Mouse (Mus musculus): ENCODE measurements around the gene Nedd9. TPM values are rescaled to one million over a fixed set of nuclear protein-coding genes. Genes with fewer than 3 reads are reported as not detected.

The Nedd9 gene
- polyA plus RNA-seq, 1 experiment from 2014 or later = 77.6 TPM

DNA sequence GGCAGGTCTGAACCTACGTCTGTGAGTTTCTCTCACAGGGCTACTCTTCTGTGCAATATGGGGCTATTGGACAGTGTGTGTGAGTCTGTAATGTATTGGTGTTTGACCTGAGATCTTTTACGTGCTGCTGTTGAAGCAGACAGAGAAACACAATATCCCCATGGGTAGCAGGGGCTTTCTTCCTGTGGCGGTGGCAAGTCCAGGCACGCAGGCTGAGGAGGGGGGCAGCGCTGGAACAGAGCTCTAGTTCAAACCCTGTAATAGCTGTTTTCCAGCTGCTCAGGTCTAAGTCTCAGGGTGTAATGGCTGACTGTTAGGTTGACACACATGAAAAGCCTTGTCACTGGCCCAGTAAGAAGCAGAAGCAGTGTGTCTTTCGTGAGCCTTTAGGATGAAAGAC is 36.3 kb downstream of the Nedd9 start:
- no peaks in the 10 kb centered on the region for H3K9me3 ChIP-seq (ENCODE audit: control insufficient read depth, low read length)
- WGBS = 65% methylated on average over 6 of the region's 6 CpGs
- no peaks in the 10 kb centered on the region for H3K36me3 ChIP-seq (ENCODE audit: control insufficient read depth, insufficient read depth, low read length)
- no peak overlapping the region for H3K4me3 ChIP-seq (ENCODE audit: low read length)
- H3K4me1 ChIP-seq (replicated peaks; ENCODE audit: control insufficient read depth, insufficient read depth, low read length) = peaks cover 10% of the 10 kb centered on the region
- H3K9ac ChIP-seq (ENCODE audit: low read length) = no peak overlapping the region
- no peak overlapping the region for H3K27ac ChIP-seq (ENCODE audit: low read length)
- no peak for ATAC-seq (ENCODE audit: low read depth)
- no peak overlapping the region for H3K4me2 ChIP-seq (ENCODE audit: low read depth, low read length)
- no peaks in the 10 kb centered on the region for H3K27me3 ChIP-seq (ENCODE audit: control insufficient read depth, insufficient read depth, low read depth, low read length)

DNA sequence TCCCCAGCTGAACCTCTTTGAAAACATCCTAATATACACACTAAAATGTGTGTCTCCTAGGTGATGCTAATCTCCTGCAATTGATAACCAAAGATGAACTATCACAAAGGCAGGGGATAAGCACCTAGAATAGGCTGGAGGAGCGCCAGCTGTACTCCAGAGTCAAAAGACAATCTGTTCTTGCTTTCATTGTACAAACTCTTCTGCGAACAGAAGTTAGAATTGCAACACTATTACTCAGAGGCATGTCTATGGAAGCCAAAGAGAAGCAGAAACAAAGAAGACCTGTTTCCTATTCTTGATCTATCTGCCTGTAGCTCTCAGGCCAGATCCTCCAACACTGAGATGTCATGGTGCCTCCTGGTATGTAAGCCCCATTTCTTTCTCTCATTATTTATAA is 38.0 kb downstream of the Nedd9 start:
- H3K27me3 ChIP-seq (ENCODE audit: control insufficient read depth, insufficient read depth, low read depth, low read length) = no peaks in the 10 kb centered on the region
- peaks cover 10% of the 10 kb centered on the region for H3K4me1 ChIP-seq (replicated peaks; ENCODE audit: control insufficient read depth, insufficient read depth, low read length)
- no peaks in the 10 kb centered on the region for H3K36me3 ChIP-seq (ENCODE audit: control insufficient read depth, insufficient read depth, low read length)
- H3K27ac ChIP-seq (ENCODE audit: low read length) = no peak overlapping the region
- no peak for ATAC-seq (ENCODE audit: low read depth)
- H3K4me3 ChIP-seq (ENCODE audit: low read length) = no peak overlapping the region
- H3K9me3 ChIP-seq (ENCODE audit: control insufficient read depth, low read length) = no peaks in the 10 kb centered on the region
- no peak overlapping the region for H3K9ac ChIP-seq (ENCODE audit: low read length)
- WGBS = 60% methylated on average over 2 of the region's 2 CpGs
- H3K4me2 ChIP-seq (ENCODE audit: low read depth, low read length) = no peak overlapping the region

- Histone ChIP-seq H3K36me3 (ENCODE audit: control insufficient read depth, insufficient read depth, low read length) (no peaks in the 10 kb centered on the region), H3K27me3 (ENCODE audit: control insufficient read depth, insufficient read depth, low read depth, low read length) (no peaks in the 10 kb centered on the region), H3K27ac (ENCODE audit: low read length) (no peak overlapping the region), H3K4me2 (ENCODE audit: low read depth, low read length) (no peak overlapping the region), H3K4me1 (replicated peaks; ENCODE audit: control insufficient read depth, insufficient read depth, low read length) (0 out of 2 replicates have a peak, but pooled peaks cover 5% of the 10 kb centered on the region), H3K9me3 (ENCODE audit: control insufficient read depth, low read length) (no peaks in the 10 kb centered on the region), H3K9ac (ENCODE audit: low read length) (no peak overlapping the region), H3K4me3 (ENCODE audit: low read length) (no peak overlapping the region)
- 70% methylated on average over 6 of the region's 6 CpGs for WGBS
- no peak for ATAC-seq (ENCODE audit: low read depth)
These were observed 40.0 kb downstream of the Nedd9 start for GRCm38 (mm10) chr13:41447209-41447608.

DNA sequence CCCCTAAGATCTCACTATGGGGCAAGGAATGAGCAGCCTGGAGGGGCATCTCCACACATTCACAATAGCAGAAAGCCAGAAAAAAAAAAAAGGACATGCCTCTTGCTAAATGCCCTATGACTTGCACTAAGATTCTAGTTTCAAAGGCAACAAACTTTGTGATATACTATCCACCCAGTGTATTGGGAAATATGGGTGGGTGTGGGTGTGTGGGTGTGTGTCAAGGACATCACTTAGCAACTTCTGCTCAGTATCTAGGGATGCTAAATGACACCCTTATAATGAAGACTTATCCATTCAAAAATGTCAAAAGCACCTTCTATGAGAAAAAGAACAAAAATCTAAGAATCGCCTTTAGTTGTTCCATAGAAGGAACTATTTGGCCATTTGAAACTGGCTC is 40.6 kb downstream of the Nedd9 start:
- Histone ChIP-seq H3K4me1 (replicated peaks; ENCODE audit: control insufficient read depth, insufficient read depth, low read length) (0 out of 2 replicates have a peak, but pooled peaks cover 5% of the 10 kb centered on the region), H3K9ac (ENCODE audit: low read length) (no peak overlapping the region), H3K4me3 (ENCODE audit: low read length) (no peak overlapping the region), H3K4me2 (ENCODE audit: low read depth, low read length) (no peak overlapping the region), H3K36me3 (ENCODE audit: control insufficient read depth, insufficient read depth, low read length) (no peaks in the 10 kb centered on the region), H3K27ac (ENCODE audit: low read length) (no peak overlapping the region), H3K9me3 (ENCODE audit: control insufficient read depth, low read length) (no peaks in the 10 kb centered on the region), H3K27me3 (ENCODE audit: control insufficient read depth, insufficient read depth, low read depth, low read length) (no peaks in the 10 kb centered on the region)
- no peak for ATAC-seq (ENCODE audit: low read depth)
- 98% methylated on average over 1 of the region's 1 CpGs for WGBS

GRCm38 (mm10) chr13:41445067-41445808 is 41.9 kb downstream of the Nedd9 start:
- WGBS = 95% methylated on average over 3 of the region's 3 CpGs
- no peaks in the 10 kb centered on the region for H3K36me3 ChIP-seq (ENCODE audit: control insufficient read depth, insufficient read depth, low read length)
- ATAC-seq (ENCODE audit: low read depth) = no peak
- 0 out of 2 replicates have a peak, but pooled peaks cover 7% of the 10 kb centered on the region for H3K4me1 ChIP-seq (replicated peaks; ENCODE audit: control insufficient read depth, insufficient read depth, low read length)
- no peaks in the 10 kb centered on the region for H3K27me3 ChIP-seq (ENCODE audit: control insufficient read depth, insufficient read depth, low read depth, low read length)
- H3K4me2 ChIP-seq (ENCODE audit: low read depth, low read length) = no peak overlapping the region
- no peak overlapping the region for H3K9ac ChIP-seq (ENCODE audit: low read length)
- no peak overlapping the region for H3K4me3 ChIP-seq (ENCODE audit: low read length)
- no peaks in the 10 kb centered on the region for H3K9me3 ChIP-seq (ENCODE audit: control insufficient read depth, low read length)
- H3K27ac ChIP-seq (ENCODE audit: low read length) = no peak overlapping the region

GRCm38 (mm10) chr13:41444230-41444629 is 42.9 kb downstream of the Nedd9 start:
- no peaks in the 10 kb centered on the region for H3K9me3 ChIP-seq (ENCODE audit: control insufficient read depth, low read length)
- no peak overlapping the region for H3K4me2 ChIP-seq (ENCODE audit: low read depth, low read length)
- H3K27me3 ChIP-seq (ENCODE audit: control insufficient read depth, insufficient read depth, low read depth, low read length) = no peaks in the 10 kb centered on the region
- 0 out of 2 replicates have a peak, but pooled peaks cover 7% of the 10 kb centered on the region for H3K4me1 ChIP-seq (replicated peaks; ENCODE audit: control insufficient read depth, insufficient read depth, low read length)
- WGBS = 72% methylated on average over 6 of the region's 6 CpGs
- H3K36me3 ChIP-seq (ENCODE audit: control insufficient read depth, insufficient read depth, low read length) = no peaks in the 10 kb centered on the region
- H3K27ac ChIP-seq (ENCODE audit: low read length) = no peak overlapping the region
- ATAC-seq (ENCODE audit: low read depth) = no peak
- no peak overlapping the region for H3K4me3 ChIP-seq (ENCODE audit: low read length)
- H3K9ac ChIP-seq (ENCODE audit: low read length) = no peak overlapping the region

DNA sequence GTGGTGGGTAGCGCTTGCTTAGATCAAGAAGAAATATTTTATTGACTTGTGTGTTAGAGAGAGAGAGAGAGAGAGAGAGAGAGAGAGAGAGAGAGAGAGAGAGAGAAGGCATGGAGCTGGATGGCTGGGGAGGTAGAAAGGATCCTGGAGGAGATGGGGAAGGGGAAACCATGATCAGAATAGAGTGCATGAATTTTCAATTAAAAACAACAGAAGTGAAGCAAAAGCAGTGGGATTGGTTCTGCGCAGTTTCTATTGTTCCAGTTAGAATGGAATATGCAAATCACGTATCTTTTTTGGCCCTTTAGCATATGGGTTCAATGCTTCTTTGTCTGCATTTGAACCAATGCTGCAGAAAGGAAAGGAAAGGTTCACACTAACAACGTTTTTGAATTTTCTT is 45.0 kb downstream of the Nedd9 start:
- Histone ChIP-seq H3K9ac (ENCODE audit: low read length) (no peak overlapping the region), H3K4me1 (replicated peaks; ENCODE audit: control insufficient read depth, insufficient read depth, low read length) (peaks cover 11% of the 10 kb centered on the region), H3K4me2 (ENCODE audit: low read depth, low read length) (no peak overlapping the region), H3K9me3 (ENCODE audit: control insufficient read depth, low read length) (no peaks in the 10 kb centered on the region), H3K27me3 (ENCODE audit: control insufficient read depth, insufficient read depth, low read depth, low read length) (no peaks in the 10 kb centered on the region), H3K27ac (ENCODE audit: low read length) (no peak overlapping the region), H3K4me3 (ENCODE audit: low read length) (no peak overlapping the region), H3K36me3 (ENCODE audit: control insufficient read depth, insufficient read depth, low read length) (no peaks in the 10 kb centered on the region)
- WGBS = 86% methylated on average over 4 of the region's 4 CpGs
- no peak for ATAC-seq (ENCODE audit: low read depth)

GRCm38 (mm10) chr13:41440205-41440604 is 47.0 kb downstream of the Nedd9 start:
- H3K9ac ChIP-seq (ENCODE audit: low read length) = no peak overlapping the region
- H3K4me2 ChIP-seq (ENCODE audit: low read depth, low read length) = no peak overlapping the region
- H3K27ac ChIP-seq (ENCODE audit: low read length) = no peak overlapping the region
- H3K36me3 ChIP-seq (ENCODE audit: control insufficient read depth, insufficient read depth, low read length) = no peaks in the 10 kb centered on the region
- 89% methylated on average over 1 of the region's 1 CpGs for WGBS
- H3K9me3 ChIP-seq (ENCODE audit: control insufficient read depth, low read length) = no peaks in the 10 kb centered on the region
- peaks cover 17% of the 10 kb centered on the region for H3K4me1 ChIP-seq (replicated peaks; ENCODE audit: control insufficient read depth, insufficient read depth, low read length)
- H3K27me3 ChIP-seq (ENCODE audit: control insufficient read depth, insufficient read depth, low read depth, low read length) = no peaks in the 10 kb centered on the region
- ATAC-seq (ENCODE audit: low read depth) = no peak
- no peak overlapping the region for H3K4me3 ChIP-seq (ENCODE audit: low read length)

GRCm38 (mm10) chr13:41437390-41437789 is 49.8 kb downstream of the Nedd9 start:
- Histone ChIP-seq H3K9ac (ENCODE audit: low read length) (no peak overlapping the region), H3K27ac (ENCODE audit: low read length) (peak overlapping the region; percentile 70), H3K27me3 (ENCODE audit: control insufficient read depth, insufficient read depth, low read depth, low read length) (no peaks in the 10 kb centered on the region), H3K4me2 (ENCODE audit: low read depth, low read length) (no peak overlapping the region), H3K4me1 (replicated peaks; ENCODE audit: control insufficient read depth, insufficient read depth, low read length) (peaks cover 14% of the 10 kb centered on the region), H3K36me3 (ENCODE audit: control insufficient read depth, insufficient read depth, low read length) (no peaks in the 10 kb centered on the region), H3K9me3 (ENCODE audit: control insufficient read depth, low read length) (no peaks in the 10 kb centered on the region), H3K4me3 (ENCODE audit: low read length) (no peak overlapping the region)
- ATAC-seq (ENCODE audit: low read depth) = no peak
- WGBS = 65% methylated on average over 2 of the region's 2 CpGs
